Mouse (Mus musculus) lung, embryonic 16.5 days (tissue): ENCODE measurements at regions not wholly inside any gene's neighbourhood (a gene's known extent, or its start where the extent isn't known, plus 50 kb on each side); places are given as distances from the start of the nearest gene placed in this dataset.
A peak's percentile ranks its signal among the peaks of the same experiment; 100 is the strongest.

Source experiments
- ATAC-seq: fragments of 200-750 bp; cut with Nextera tagmentation; 2 replicates; pipeline ENCODE4 v1.8.0; 2017; ENCODE audit warnings: low read depth, mild to moderate bottlenecking, moderate library complexity
- H3K27ac ChIP-seq: fragments of 300-500 bp; sonication (generic); 2 replicates; pipeline ENCODE4 v1.5.1; 2014; ENCODE audit warnings: mild to moderate bottlenecking, control low read depth, low read length
- H3K27me3 ChIP-seq: fragments of 300-500 bp; sonication (generic); 2 replicates; pipeline ENCODE4 v1.6.1; 2014; ENCODE audit warnings: low read depth, low read length, mixed read lengths; ENCODE audit not compliant: control insufficient read depth, insufficient read depth
- H3K36me3 ChIP-seq: fragments of 300-500 bp; sonication (generic); 2 replicates; pipeline ENCODE4 v1.6.1; 2014; ENCODE audit warnings: low read length; ENCODE audit not compliant: control insufficient read depth, insufficient read depth
- H3K4me1 ChIP-seq: fragments of 300-500 bp; sonication (generic); replicated peaks from 2 replicates; pipeline ENCODE4 v1.6.1; 2014; ENCODE audit warnings: low read length, mixed read lengths; ENCODE audit not compliant: control insufficient read depth, insufficient read depth
- H3K4me2 ChIP-seq: fragments of 300-500 bp; sonication (generic); 2 replicates; pipeline ENCODE4 v1.6.1; 2014; ENCODE audit warnings: low read depth, low read length, control low read depth
- H3K4me3 ChIP-seq: fragments of 300-500 bp; sonication (generic); 2 replicates; pipeline ENCODE4 v1.5.1; 2014; ENCODE audit warnings: mild to moderate bottlenecking, low read length, control low read depth
- H3K9ac ChIP-seq: fragments of 300-500 bp; sonication (generic); 2 replicates; pipeline ENCODE4 v1.6.1; 2014; ENCODE audit warnings: low read length, control low read depth
- H3K9me3 ChIP-seq: fragments of 300-500 bp; sonication (generic); 2 replicates; pipeline ENCODE4 v1.6.1; 2016; ENCODE audit warnings: low read length; ENCODE audit not compliant: control insufficient read depth
- WGBS: fragments of 180-500 bp; shearing (Covaris S2); extraction: QIAGEN DNeasy Blood & Tissue Kit; methylation state at CpG from one replicate; pipeline ENCODE4 v1.1.7; 2014; 5-methylcytosine and 5-hydroxymethylcytosine counted together

GRCm38 (mm10) chr15:41154551-41155151, 1020.5 kb downstream of the 9330182O14Rik start:
- Histone ChIP-seq H3K4me2 (peak overlapping the region; percentile 46), H3K36me3 (no peaks in the 10 kb centered on the region), H3K27me3 (no peaks in the 10 kb centered on the region), H3K9me3 (no peaks in the 10 kb centered on the region), H3K9ac (peak overlapping the region; percentile 6), H3K4me3 (peak overlapping the region; percentile 20), H3K27ac (peak overlapping the region; percentile 3; the same call in 1 of the 2 replicates), H3K4me1 (peaks cover 12% of the 10 kb centered on the region)
- peak; percentile 56 for ATAC-seq
- whole genome bisulfite sequencing: 27% methylated on average over 7 of the region's 7 CpGs

- 6% methylated on average over 16 of the region's 16 CpGs for WGBS
- H3K4me3 ChIP-seq: peak overlapping the region; percentile 20
- peaks cover 12% of the 10 kb centered on the region for H3K4me1 ChIP-seq
- peak overlapping the region; percentile 46 for H3K4me2 ChIP-seq
- H3K27ac ChIP-seq: peak overlapping the region; percentile 3; the same call in 1 of the 2 replicates
- peak overlapping the region; percentile 6 for H3K9ac ChIP-seq
- H3K9me3 ChIP-seq: no peaks in the 10 kb centered on the region
- no peaks in the 10 kb centered on the region for H3K36me3 ChIP-seq
- ATAC-seq: peak; percentile 86
- H3K27me3 ChIP-seq: no peaks in the 10 kb centered on the region
These were observed 1021.0 kb downstream of the 9330182O14Rik start for GRCm38 (mm10) chr15:41155169-41155638.

DNA sequence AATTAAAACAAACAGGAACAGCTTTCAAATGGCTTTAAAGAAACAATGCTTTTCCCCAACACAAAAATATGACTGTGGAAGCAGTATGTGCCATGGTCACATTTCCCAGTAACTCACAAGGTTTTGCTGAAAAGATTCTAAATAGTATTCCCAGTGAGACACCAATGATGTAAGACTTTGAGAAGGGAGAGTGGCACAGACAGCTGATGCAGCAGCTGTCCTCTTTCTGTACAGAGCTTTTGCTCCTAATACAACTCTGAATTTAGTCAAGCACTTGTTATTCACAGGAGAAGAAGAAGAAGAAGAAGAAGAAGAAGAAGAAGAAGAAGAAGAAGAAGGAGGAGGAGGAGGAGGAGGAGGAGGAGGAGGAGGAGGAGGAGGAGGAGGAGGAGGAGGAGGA, 1023.6 kb downstream of the 9330182O14Rik start:
- Histone ChIP-seq H3K9ac (no peak overlapping the region), H3K4me2 (no peak overlapping the region), H3K9me3 (no peaks in the 10 kb centered on the region), H3K4me1 (peaks cover 12% of the 10 kb centered on the region), H3K27ac (no peak overlapping the region), H3K4me3 (no peak overlapping the region), H3K36me3 (no peaks in the 10 kb centered on the region), H3K27me3 (no peaks in the 10 kb centered on the region)
- no peak for ATAC-seq

GRCm38 (mm10) chr15:41162268-41162667, 1028.1 kb downstream of the 9330182O14Rik start:
- no peaks in the 10 kb centered on the region for H3K9me3 ChIP-seq
- ATAC-seq: peak; percentile 52; the same call in 1 of the 2 replicates
- 24% methylated on average over 8 of the region's 8 CpGs for WGBS
- H3K4me1 ChIP-seq: peaks cover 2% of the 10 kb centered on the region; the same call in 1 of the 2 replicates
- H3K27me3 ChIP-seq: no peaks in the 10 kb centered on the region
- no peak overlapping the region for H3K4me3 ChIP-seq
- peak overlapping the region; percentile 28 for H3K4me2 ChIP-seq
- no peak overlapping the region for H3K9ac ChIP-seq
- H3K36me3 ChIP-seq: no peaks in the 10 kb centered on the region
- peak overlapping the region; percentile 22; the same call in 1 of the 2 replicates for H3K27ac ChIP-seq

- no peaks in the 10 kb centered on the region for H3K9me3 ChIP-seq
- 1% methylated on average over 8 of the region's 8 CpGs for WGBS
- H3K4me2 ChIP-seq: peak overlapping the region; percentile 28; the same call in 1 of the 2 replicates
- no peaks in the 10 kb centered on the region for H3K36me3 ChIP-seq
- H3K27ac ChIP-seq: no peak overlapping the region
- no peak overlapping the region for H3K4me3 ChIP-seq
- ATAC-seq: 0 out of 2 replicates have a peak, but pooled peaks have one; percentile 49
- H3K9ac ChIP-seq: no peak overlapping the region
- no peaks in the 10 kb centered on the region for H3K27me3 ChIP-seq
- H3K4me1 ChIP-seq: peaks cover 2% of the 10 kb centered on the region; the same call in 1 of the 2 replicates
These were observed 1028.6 kb downstream of the 9330182O14Rik start for GRCm38 (mm10) chr15:41162793-41163192.

- peaks cover 2% of the 10 kb centered on the region; the same call in 1 of the 2 replicates for H3K4me1 ChIP-seq
- H3K4me2 ChIP-seq: peak overlapping the region; percentile 56
These were observed 1029.6 kb downstream of the 9330182O14Rik start for GRCm38 (mm10) chr15:41163643-41164358.

DNA sequence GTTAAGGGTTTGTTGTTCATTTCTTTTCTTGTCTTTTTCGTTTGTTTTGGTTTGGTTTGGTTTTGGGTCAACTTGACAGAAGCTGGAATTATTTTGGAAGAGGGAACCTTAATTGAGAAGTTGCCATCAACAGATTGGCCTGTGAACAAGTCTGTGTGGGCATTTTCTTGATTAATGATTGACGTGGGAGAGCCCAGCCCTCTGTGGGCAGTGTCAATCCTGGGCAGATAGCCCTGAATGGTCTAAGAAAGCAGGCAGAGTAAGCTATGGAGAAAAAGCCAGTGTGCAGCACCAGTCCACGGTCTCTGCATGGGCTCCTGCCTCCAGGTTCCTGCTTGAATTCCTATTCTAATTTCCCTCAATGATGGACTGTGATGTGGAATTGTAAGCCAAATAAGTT, 1031.4 kb downstream of the 9330182O14Rik start:
- WGBS: 73% methylated on average over 3 of the region's 3 CpGs
- no peak for ATAC-seq
- Histone ChIP-seq H3K4me3 (no peak overlapping the region), H3K4me1 (peaks cover 2% of the 10 kb centered on the region; the same call in 1 of the 2 replicates), H3K27ac (no peak overlapping the region), H3K9me3 (no peaks in the 10 kb centered on the region), H3K27me3 (no peaks in the 10 kb centered on the region), H3K36me3 (no peaks in the 10 kb centered on the region), H3K9ac (no peak overlapping the region), H3K4me2 (no peak overlapping the region)

More at GRCm38 (mm10) chr15:41163643-41164358, 1029.6 kb downstream of the 9330182O14Rik start:
- Histone ChIP-seq H3K9me3 (no peaks in the 10 kb centered on the region), H3K27me3 (no peaks in the 10 kb centered on the region), H3K36me3 (no peaks in the 10 kb centered on the region), H3K9ac (peak overlapping the region; percentile 57), H3K27ac (no peak overlapping the region), H3K4me3 (peak overlapping the region; percentile 46)
- whole genome bisulfite sequencing: 16% methylated on average over 8 of the region's 8 CpGs
- ATAC-seq: peak; percentile 41; the same call in 1 of the 2 replicates

- WGBS: 77% methylated on average over 3 of the region's 5 CpGs
- H3K4me3 ChIP-seq: no peak overlapping the region
- no peak overlapping the region for H3K4me2 ChIP-seq
- no peak overlapping the region for H3K9ac ChIP-seq
- no peak for ATAC-seq
- H3K36me3 ChIP-seq: no peaks in the 10 kb centered on the region
- H3K4me1 ChIP-seq: no peaks in the 10 kb centered on the region
- H3K27ac ChIP-seq: no peak overlapping the region
- no peaks in the 10 kb centered on the region for H3K27me3 ChIP-seq
- H3K9me3 ChIP-seq: no peaks in the 10 kb centered on the region
These were observed 1056.6 kb downstream of the 9330182O14Rik start for GRCm38 (mm10) chr15:41190792-41191191.

DNA sequence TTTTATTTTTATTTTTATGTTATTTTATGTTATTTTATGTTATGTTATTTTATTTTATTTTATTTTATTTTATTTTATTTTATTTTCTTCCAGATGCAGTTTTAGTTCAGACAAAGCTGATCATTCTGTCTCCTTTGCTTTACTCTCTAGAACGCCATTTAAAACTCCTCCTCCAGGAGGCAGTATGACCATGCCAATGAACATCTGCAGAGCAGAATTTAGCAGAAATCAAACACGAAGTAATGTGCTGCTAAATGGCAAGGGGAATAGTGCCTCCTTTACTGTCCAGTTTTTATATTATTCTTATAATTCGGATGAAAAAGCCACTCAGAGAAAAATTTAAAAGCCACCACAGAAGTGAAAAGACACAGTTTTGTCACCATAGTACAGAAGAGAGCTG, 1059.1 kb downstream of the 9330182O14Rik start:
- no peak overlapping the region for H3K9ac ChIP-seq
- no peaks in the 10 kb centered on the region for H3K9me3 ChIP-seq
- H3K27ac ChIP-seq: no peak overlapping the region
- H3K4me2 ChIP-seq: no peak overlapping the region
- no peak for ATAC-seq
- no peaks in the 10 kb centered on the region for H3K27me3 ChIP-seq
- WGBS: 18% methylated on average over 3 of the region's 3 CpGs
- no peaks in the 10 kb centered on the region for H3K4me1 ChIP-seq
- no peaks in the 10 kb centered on the region for H3K36me3 ChIP-seq
- no peak overlapping the region for H3K4me3 ChIP-seq
